Mouse (Mus musculus) stomach, postnatal 0 days (tissue): ENCODE results near the gene Morc4.

Source experiments
- CTCF ChIP-seq: IDR thresholded peaks from 2 replicates; pipeline ENCODE4 v1.5.1; 2016; ENCODE audit warnings: antibody characterized with exemption, low read depth, mild to moderate bottlenecking, moderate library complexity
- EP300 ChIP-seq: optimal IDR thresholded peaks from 2 replicates; pipeline ENCODE3; 2016; ENCODE audit warnings: antibody characterized with exemption

GRCm38 (mm10) chrX:139774309-139775083 is 97.0 kb downstream of the Morc4 start:
- peak; percentile 80 for TF ChIP-seq CTCF
- no peak for TF ChIP-seq EP300
